Mouse (Mus musculus): ENCODE results near the gene S100a11. TPM values are rescaled to one million over a fixed set of nuclear protein-coding genes. Genes with fewer than 3 reads are reported as not detected.

S100a11 gene
- total and polyA plus RNA-seq, 2 experiments from 2014 or later, result 17.1 to 169 TPM

GRCm38 (mm10) chr3:93559961-93560360, 39.7 kb downstream of the S100a11 start:
- no peak overlapping the region for H3K9ac ChIP-seq
- H3K27me3 ChIP-seq (ENCODE audit: insufficient read depth, low read length), result no peaks in the 10 kb centered on the region
- H3K4me2 ChIP-seq (ENCODE audit: low read depth), result no peak overlapping the region
- no peak for ATAC-seq
- WGBS, result 95% methylated on average over 6 of the region's 6 CpGs
- no peak for TF ChIP-seq CTCF (IDR thresholded peaks at IDR 0.05; ENCODE audit: low read depth)
- H3K4me3 ChIP-seq (ENCODE audit: low read depth, low read length), result no peak overlapping the region
- no peaks in the 10 kb centered on the region for H3K9me3 ChIP-seq (ENCODE audit: low read length)
- DNase-seq, result no peak
- H3K4me1 ChIP-seq (ENCODE audit: insufficient read depth), result peaks cover 4% of the 10 kb centered on the region
- peaks cover 2% of the 10 kb centered on the region; the same call in 1 of the 2 replicates for H3K36me3 ChIP-seq (ENCODE audit: insufficient read depth)
- H3K27ac ChIP-seq (ENCODE audit: low read depth, low read length), result no peak overlapping the region

GRCm38 (mm10) chr3:93562372-93562771, 42.1 kb downstream of the S100a11 start:
- Histone ChIP-seq H3K4me1 (ENCODE audit: insufficient read depth) (no peaks in the 10 kb centered on the region; the same call in 1 of the 2 replicates), H3K4me3 (ENCODE audit: low read depth, low read length) (no peak overlapping the region), H3K9me3 (ENCODE audit: low read length) (no peaks in the 10 kb centered on the region), H3K27me3 (ENCODE audit: insufficient read depth, low read length) (no peaks in the 10 kb centered on the region), H3K4me2 (ENCODE audit: low read depth) (no peak overlapping the region), H3K27ac (ENCODE audit: low read depth, low read length) (no peak overlapping the region), H3K9ac (no peak overlapping the region), H3K36me3 (ENCODE audit: insufficient read depth) (peaks cover 2% of the 10 kb centered on the region; the same call in 1 of the 2 replicates)
- TF ChIP-seq CTCF (IDR thresholded peaks at IDR 0.05; ENCODE audit: low read depth), result no peak
- WGBS, result 85% methylated on average over 2 of the region's 2 CpGs
- DNase-seq, result no peak
- ATAC-seq, result no peak

GRCm38 (mm10) chr3:93563216-93563615, 42.9 kb downstream of the S100a11 start:
- H3K36me3 ChIP-seq (ENCODE audit: insufficient read depth), result peaks cover 2% of the 10 kb centered on the region; the same call in 1 of the 2 replicates
- no peak overlapping the region for H3K27ac ChIP-seq (ENCODE audit: low read depth, low read length)
- ATAC-seq (no peak), DNase-seq (no peak)
- WGBS, result 96% methylated on average over 4 of the region's 4 CpGs
- H3K9ac ChIP-seq, result no peak overlapping the region
- no peak for TF ChIP-seq CTCF (IDR thresholded peaks at IDR 0.05; ENCODE audit: low read depth)
- H3K4me1 ChIP-seq (ENCODE audit: insufficient read depth), result no peaks in the 10 kb centered on the region
- H3K4me2 ChIP-seq (ENCODE audit: low read depth), result no peak overlapping the region
- no peaks in the 10 kb centered on the region for H3K9me3 ChIP-seq (ENCODE audit: low read length)
- H3K27me3 ChIP-seq (ENCODE audit: insufficient read depth, low read length), result no peaks in the 10 kb centered on the region
- no peak overlapping the region for H3K4me3 ChIP-seq (ENCODE audit: low read depth, low read length)

- Histone ChIP-seq H3K27ac (ENCODE audit: low read depth, low read length) (no peak overlapping the region), H3K36me3 (ENCODE audit: insufficient read depth) (peaks cover 2% of the 10 kb centered on the region; the same call in 1 of the 2 replicates), H3K9ac (no peak overlapping the region), H3K4me3 (ENCODE audit: low read depth, low read length) (no peak overlapping the region), H3K4me1 (ENCODE audit: insufficient read depth) (no peaks in the 10 kb centered on the region), H3K4me2 (ENCODE audit: low read depth) (no peak overlapping the region), H3K9me3 (ENCODE audit: low read length) (no peaks in the 10 kb centered on the region), H3K27me3 (ENCODE audit: insufficient read depth, low read length) (no peaks in the 10 kb centered on the region)
- ATAC-seq (no peak), DNase-seq (no peak)
- no peak for TF ChIP-seq CTCF (IDR thresholded peaks at IDR 0.05; ENCODE audit: low read depth)
- whole genome bisulfite sequencing, result 92% methylated on average over 3 of the region's 3 CpGs
Observed at GRCm38 (mm10) chr3:93566892-93567291, 46.6 kb downstream of the S100a11 start.

- no peak overlapping the region for H3K9ac ChIP-seq
- no peak overlapping the region for H3K4me2 ChIP-seq (ENCODE audit: low read depth)
- no peak for TF ChIP-seq CTCF (IDR thresholded peaks at IDR 0.05; ENCODE audit: low read depth)
- ATAC-seq, result no peak
- no peaks in the 10 kb centered on the region for H3K27me3 ChIP-seq (ENCODE audit: insufficient read depth, low read length)
- peaks cover under 1% of the 10 kb centered on the region; the same call in 1 of the 2 replicates for H3K36me3 ChIP-seq (ENCODE audit: insufficient read depth)
- 94% methylated on average over 6 of the region's 6 CpGs for WGBS
- H3K9me3 ChIP-seq (ENCODE audit: low read length), result no peaks in the 10 kb centered on the region
- H3K4me1 ChIP-seq (ENCODE audit: insufficient read depth), result no peaks in the 10 kb centered on the region
- no peak overlapping the region for H3K4me3 ChIP-seq (ENCODE audit: low read depth, low read length)
- DNase-seq, result no peak
- no peak overlapping the region for H3K27ac ChIP-seq (ENCODE audit: low read depth, low read length)
Observed at GRCm38 (mm10) chr3:93567721-93568120, 47.4 kb downstream of the S100a11 start.

GRCm38 (mm10) chr3:93568428-93569040, 48.2 kb downstream of the S100a11 start:
- peak; percentile 70 for ATAC-seq
- no peaks in the 10 kb centered on the region for H3K36me3 ChIP-seq (ENCODE audit: insufficient read depth)
- WGBS, result 58% methylated on average over 7 of the region's 7 CpGs

GRCm38 (mm10) chr3:93569046-93569445, 48.8 kb downstream of the S100a11 start:
- TF ChIP-seq CTCF (IDR thresholded peaks at IDR 0.05; ENCODE audit: low read depth), result no peak
- Histone ChIP-seq H3K27ac (ENCODE audit: low read depth, low read length) (no peak overlapping the region), H3K9ac (no peak overlapping the region), H3K4me3 (ENCODE audit: low read depth, low read length) (no peak overlapping the region), H3K4me2 (ENCODE audit: low read depth) (no peak overlapping the region), H3K4me1 (ENCODE audit: insufficient read depth) (no peaks in the 10 kb centered on the region), H3K9me3 (ENCODE audit: low read length) (no peaks in the 10 kb centered on the region), H3K36me3 (ENCODE audit: insufficient read depth) (no peaks in the 10 kb centered on the region), H3K27me3 (ENCODE audit: insufficient read depth, low read length) (no peaks in the 10 kb centered on the region)
- DNase-seq (no peak), ATAC-seq (no peak)
- 64% methylated on average over 2 of the region's 2 CpGs for WGBS

More at GRCm38 (mm10) chr3:93568428-93569040, 48.2 kb downstream of the S100a11 start:
- Histone ChIP-seq H3K27me3 (ENCODE audit: insufficient read depth, low read length) (no peaks in the 10 kb centered on the region), H3K4me1 (ENCODE audit: insufficient read depth) (no peaks in the 10 kb centered on the region), H3K27ac (ENCODE audit: low read depth, low read length) (no peak overlapping the region), H3K4me2 (ENCODE audit: low read depth) (no peak overlapping the region), H3K9ac (no peak overlapping the region), H3K9me3 (ENCODE audit: low read length) (no peaks in the 10 kb centered on the region), H3K4me3 (ENCODE audit: low read depth, low read length) (no peak overlapping the region)
- DNase-seq, result peak; percentile 43
- no peak for TF ChIP-seq CTCF (IDR thresholded peaks at IDR 0.05; ENCODE audit: low read depth)
